ENCODE assay signal across 26 mouse cellular contexts in genomic region chr15:4496984-4497383, GRCm38 (mm10).
"Had no signal": no experiment of that assay in that cellular context is flagged by ENCODE, and none has a peak within 500 bp of the region (broad histone marks: within the 10 kb centered on the region; RNA-seq: fewer than 3 reads in every experiment).

No protein-coding gene starts in this region.

- H3K36me3 ChIP-seq: heart, embryonic 13.5 days; heart, embryonic 15.5 days; hindbrain, embryonic 12.5 days; hindbrain, embryonic 15.5 days; kidney, embryonic 15.5 days; limb, embryonic 13.5 days; limb, embryonic 15.5 days; liver, embryonic 12.5 days had no signal

- H3K4me3 ChIP-seq: heart, adult 2 months; heart, embryonic 13.5 days; heart, embryonic 15.5 days; hindbrain, embryonic 12.5 days; hindbrain, embryonic 15.5 days; kidney, embryonic 15.5 days; limb, embryonic 13.5 days; limb, embryonic 15.5 days; liver, embryonic 12.5 days had no signal

- H3K27me3 ChIP-seq: heart, embryonic 13.5 days; heart, embryonic 15.5 days; hindbrain, embryonic 12.5 days; hindbrain, embryonic 15.5 days; kidney, embryonic 15.5 days; limb, embryonic 13.5 days; limb, embryonic 15.5 days; liver, embryonic 12.5 days had no signal

- ATAC-seq: intestine, embryonic 16.5 days; liver, embryonic 12.5 days had no signal

- H3K9me3 ChIP-seq: heart, embryonic 13.5 days; heart, embryonic 15.5 days; hindbrain, embryonic 12.5 days; hindbrain, embryonic 15.5 days; kidney, embryonic 15.5 days; limb, embryonic 13.5 days; limb, embryonic 15.5 days; liver, embryonic 12.5 days had no signal

- H3K4me2 ChIP-seq: heart, embryonic 11.5 days; heart, embryonic 13.5 days; heart, embryonic 15.5 days; hindbrain, embryonic 12.5 days; hindbrain, embryonic 15.5 days; kidney, embryonic 15.5 days; limb, embryonic 13.5 days; limb, embryonic 15.5 days; liver, embryonic 12.5 days had no signal

- H3K9ac ChIP-seq: heart, embryonic 13.5 days; heart, embryonic 15.5 days; hindbrain, embryonic 12.5 days; hindbrain, embryonic 15.5 days; kidney, embryonic 15.5 days; limb, embryonic 13.5 days; limb, embryonic 15.5 days; liver, embryonic 12.5 days; liver, embryonic 14.5 days had no signal

- H3K27ac ChIP-seq: heart, adult 2 months; heart, embryonic 13.5 days; heart, embryonic 15.5 days; hindbrain, embryonic 12.5 days; hindbrain, embryonic 15.5 days; kidney, embryonic 15.5 days; kidney, postnatal 0 days; limb, embryonic 13.5 days; limb, embryonic 15.5 days; liver, embryonic 12.5 days; liver, embryonic 14.5 days had no signal

- DNase-seq: gastrocnemius, postnatal 14 days; gastrocnemius, postnatal 36 days; heart, adult 11 months; heart, adult 2 months; heart, postnatal 14 days; heart, postnatal 36 days; kidney, adult 11 months; kidney, adult 2 months; kidney, adult 9 months; kidney, postnatal 14 days; kidney, postnatal 36 days; layer of hippocampus, adult 9-11 months; layer of hippocampus, postnatal 36 days; left cerebral cortex, postnatal 4 days had no signal

- H3K4me1 ChIP-seq: heart, embryonic 13.5 days; heart, embryonic 15.5 days; hindbrain, embryonic 12.5 days; hindbrain, embryonic 15.5 days; kidney, embryonic 15.5 days; limb, embryonic 13.5 days; limb, embryonic 15.5 days; liver, embryonic 12.5 days had no signal
